Mouse (Mus musculus) neural tube, embryonic 13.5 days (tissue): ENCODE results near the gene Fnbp4. TPM values are rescaled to one million over a fixed set of nuclear protein-coding genes. Genes with fewer than 3 reads are reported as not detected.

Source experiments
- polyA plus RNA-seq: library from polyadenylated mRNA; unstranded; fragments of >200 nt; fragmentation: Nextera tagmentation; extraction: Ambion mirVana; gene quantifications from 2 replicates; pipeline ENCODE4 v1.2.1, GENCODE M21; 2015

The Fnbp4 gene
- polyA plus RNA-seq, 1 experiment from 2014 or later, result 104 TPM

Other genes starting within 250 kb of the Fnbp4 start
- 4.2 and 4.4 TPM in 2 replicates for gene Ptprj, start 164.7 kb upstream of the Fnbp4 start, polyA plus RNA-seq
- 26.2 and 33.9 TPM in 2 replicates for gene Nup160, start 68.2 kb upstream of the Fnbp4 start, polyA plus RNA-seq
- 0.17 and 0.19 TPM in 2 replicates for gene Agbl2, start 37.4 kb downstream of the Fnbp4 start, polyA plus RNA-seq
- 257 and 263 TPM in 2 replicates for gene Mtch2, start 101.8 kb downstream of the Fnbp4 start, polyA plus RNA-seq
- 94.0 and 113 TPM in 2 replicates for gene C1qtnf4, start 140.5 kb downstream of the Fnbp4 start, polyA plus RNA-seq
- gene Kbtbd4, start 159.4 kb downstream of the Fnbp4 start, polyA plus RNA-seq, result 51.2 and 51.6 TPM in 2 replicates
- gene Ndufs3, start 159.5 kb downstream of the Fnbp4 start, polyA plus RNA-seq, result 211 and 216 TPM in 2 replicates
- gene Celf1, start 195.0 kb downstream of the Fnbp4 start, polyA plus RNA-seq, result 104 and 112 TPM in 2 replicates